Mouse (Mus musculus) cortical plate, adult 2 months (tissue): ENCODE measurements around the gene Selenoh.

Experiments
- CTCF ChIP-seq: fragments of 200-500 bp; IDR thresholded peaks from 2 replicates; pipeline ENCODE4 v1.5.1; 2011; ENCODE audit warnings: mild to moderate bottlenecking, control low read depth, low read length; ENCODE audit not compliant: insufficient read depth; ENCODE audit errors: extremely low read depth
- POLR2A ChIP-seq: fragments of 200-500 bp; IDR thresholded peaks from 2 replicates; pipeline ENCODE4 v1.6.1; 2011; ENCODE audit warnings: mild to moderate bottlenecking, low read length, control low read depth; ENCODE audit not compliant: insufficient read depth; ENCODE audit errors: extremely low read depth

DNA sequence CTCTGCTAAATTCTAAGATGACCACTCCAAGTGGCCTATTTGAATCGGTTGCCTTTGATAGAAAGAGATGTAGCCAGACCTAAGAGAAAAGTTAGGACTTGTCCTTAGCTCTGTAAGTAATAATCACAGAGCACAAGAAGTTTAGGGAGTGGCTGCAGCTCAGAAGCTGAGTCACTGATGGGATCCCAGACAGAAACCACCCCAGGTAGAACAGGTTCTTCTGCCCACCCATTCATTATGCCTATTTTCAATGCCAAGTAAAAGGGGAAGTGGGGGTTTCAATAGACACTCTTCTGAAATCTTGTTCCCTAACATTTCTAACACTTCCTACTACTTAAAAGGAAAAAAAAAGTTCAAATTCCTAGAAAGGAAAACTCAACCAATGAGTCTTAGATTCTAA, 34.7 kb upstream of the Selenoh start:
- TF ChIP-seq POLR2A (no peak), CTCF (no peak)
